In genomic region chr4:155249257-155249647, GRCm38 (mm10) we compare ENCODE assay signal across 8 mouse cellular contexts. TPM values are rescaled to one million over a fixed set of nuclear protein-coding genes. Genes with fewer than 3 reads are reported as not detected.
A peak's percentile ranks its signal among the peaks of the same experiment; 100 is the strongest.
DNase-seq lines count a peak whose midpoint lies in the region; TF ChIP-seq lines count a peak whose summit lies in the region.

No protein-coding gene starts in this region.

- intact Hi-C loops in left cerebral cortex, adult 2 months (cut with DNase I): loop anchor here (1.0 to 2.0 kb wide), 2 partner anchors 26 to 154 kb away; partner anchors contain the start of gene Ski

- WGBS in macrophage (ENCODE audit: missing documents): 0% methylated on average over 9 of the region's 9 CpGs

- H3K27ac ChIP-seq in cortical plate, adult 2 months (ENCODE audit: insufficient read depth, low read length): peak overlapping the region; percentile 79
- H3K27ac ChIP-seq in left cerebral cortex, adult 2 months: peak overlapping the region; percentile 97
- H3K27ac ChIP-seq in macrophage: peak overlapping the region; percentile 82

- DNase-seq in adipocyte (ENCODE audit: low spot score): peak; percentile 96
- DNase-seq in gastrocnemius, adult 8-10 months (ENCODE audit: low spot score in 2 of 2): peak; percentile 91 to 94
- DNase-seq in hindlimb bud, embryonic 11.5 days (ENCODE audit: extremely low spot score, low read depth, low spot score): peak; percentile 98
- DNase-seq in left cerebral cortex, adult 2 months (ENCODE audit: extremely low spot score in 1 of 2, low spot score in 2 of 2): peak; percentile 90 to 95
- peak; percentile 91 for DNase-seq in retina, postnatal 7 days (ENCODE audit: low read depth, low spot score)
- DNase-seq in urinary bladder, adult 18-20 months (ENCODE audit: low spot score in 2 of 2): peak; percentile 87 to 89

- no peaks in the 10 kb centered on the region; the same call in 1 of the 2 replicates for H3K79me2 ChIP-seq in macrophage (ENCODE audit: inconsistent target)

- no peak for TF ChIP-seq POLR2A in cortical plate, adult 2 months (IDR thresholded peaks at IDR 0.05; ENCODE audit: extremely low read depth, insufficient read depth, low read length)

- H3K4me1 ChIP-seq in cortical plate, adult 2 months (ENCODE audit: control insufficient read depth, insufficient read depth, low read length): peaks cover 13% of the 10 kb centered on the region

- peak; percentile 100 for TF ChIP-seq CTCF in cortical plate, adult 2 months (IDR thresholded peaks at IDR 0.05; ENCODE audit: extremely low read depth, insufficient read depth, low read length)
- TF ChIP-seq CTCF in left cerebral cortex, adult 2 months (IDR thresholded peaks at IDR 0.05): peak; percentile 95

- peak overlapping the region; percentile 58 for H3K4me3 ChIP-seq in cortical plate, adult 2 months (ENCODE audit: insufficient read depth, low read length)
- H3K4me3 ChIP-seq in left cerebral cortex, adult 2 months: peak overlapping the region; percentile 75
- H3K4me3 ChIP-seq in macrophage (ENCODE audit: inconsistent target): peak overlapping the region; percentile 83

- no peaks in the 10 kb centered on the region; the same call in 1 of the 2 replicates for H3K36me3 ChIP-seq in macrophage (ENCODE audit: inconsistent target)

RNA-seq across cellular contexts. Expression of gene Faap20, which starts 0.3 kb away (rescaled TPM):
- 36.5 and 37.5 TPM in 2 replicates for polyA plus RNA-seq in cortical plate, adult 2 months (2012; rRNA removed)
- 1 to 10 TPM; 3.6 to 6.8 (median 5.0) TPM for total RNA-seq in gastrocnemius, adult 8-10 months (2022)
- total RNA-seq in left cerebral cortex, adult 2 months (2021): 10 to 100 TPM; 25.9 to 28.8 TPM
- 10 to 100 TPM in 14 of 26 experiments, 1 to 10 TPM in 12; 3.1 to 24.2 (median 10.2) TPM for total RNA-seq in macrophage (2018; cell fraction: chromatin; rRNA removed)
- 10 to 100 TPM; 18.2 to 31.7 (median 26.4) TPM for total RNA-seq in macrophage (2018; cell fraction: cytosol; rRNA removed)
- 10 to 100 TPM in 25 of 26 experiments, 1 to 10 TPM in 1; 8.5 to 34.7 (median 19.5) TPM for total RNA-seq in macrophage (2018; cell fraction: nucleus; rRNA removed)
- 10.5 to 23.7 TPM (median 21.3 TPM) in 3 replicates for polyA plus RNA-seq in macrophage (2018)

RNA-seq across cellular contexts. Expression of gene Ski, which starts 26.9 kb away (rescaled TPM):
- polyA plus RNA-seq in cortical plate, adult 2 months (2012; rRNA removed): 69.0 and 70.3 TPM in 2 replicates
- 10 to 100 TPM; 25.8 to 29.6 (median 28.3) TPM for total RNA-seq in gastrocnemius, adult 8-10 months (2022)
- 100 to 1,000 TPM; 113 to 119 TPM for total RNA-seq in left cerebral cortex, adult 2 months (2021)
- total RNA-seq in macrophage (2018; cell fraction: chromatin; rRNA removed): 10 to 100 TPM; 17.1 to 57.4 (median 34.0) TPM
- total RNA-seq in macrophage (2018; cell fraction: cytosol; rRNA removed): 10 to 100 TPM; 23.8 to 66.1 (median 41.1) TPM
- total RNA-seq in macrophage (2018; cell fraction: nucleus; rRNA removed): 10 to 100 TPM; 24.7 to 87.0 (median 49.1) TPM
- polyA plus RNA-seq in macrophage (2018): 39.6 to 44.6 TPM (median 40.4 TPM) in 3 replicates

Comparison
In these comparisons a context has a peak if more than half of its experiments do, and no peak if none do; other contexts are left out.
1. Peak in every context shown above with its lines: DNase-seq, H3K4me3 ChIP-seq and H3K27ac ChIP-seq.